Comparison of ENCODE assay signal across 8 mouse cellular contexts in genomic region chr1:36368969-36369645, GRCm38 (mm10). TPM values are rescaled to one million over a fixed set of nuclear protein-coding genes. Genes with fewer than 3 reads are reported as not detected.
A peak's percentile ranks its signal among the peaks of the same experiment; 100 is the strongest.
DNase-seq lines count a peak whose midpoint lies in the region; ATAC-seq and TF ChIP-seq lines count a peak whose summit lies in the region.

TSS of gene Kansl3 (minus strand) at chr1:36369181.

- H3K4me1 ChIP-seq in G1E (ENCODE audit: insufficient read depth, low read depth, low read length): peaks cover 47% of the 10 kb centered on the region
- H3K4me1 ChIP-seq in forebrain, embryonic 16.5 days (replicated peaks; ENCODE audit: control insufficient read depth, insufficient read depth, low read length): peaks cover 12% of the 10 kb centered on the region
- H3K4me1 ChIP-seq in lung, embryonic 15.5 days: peaks cover 21% of the 10 kb centered on the region

- peak within 1 kb of the TSS; percentile 25; the same call in 1 of the 2 replicates for H3K27ac ChIP-seq in forebrain, embryonic 16.5 days (ENCODE audit: low read length)
- H3K27ac ChIP-seq in layer of hippocampus, adult 2 months: peak within 1 kb of the TSS; percentile 84
- peak within 1 kb of the TSS; percentile 71 for H3K27ac ChIP-seq in lung, embryonic 15.5 days

- WGBS in forebrain, embryonic 16.5 days: 4% methylated on average over 61 of the region's 61 CpGs
- WGBS in lung, embryonic 15.5 days: 3% methylated on average over 61 of the region's 61 CpGs

- peaks cover 34% of the 10 kb centered on the region for H3K36me3 ChIP-seq in G1E (replicated peaks)
- peaks cover 3% of the 10 kb centered on the region; the same call in 1 of the 2 replicates for H3K36me3 ChIP-seq in forebrain, embryonic 16.5 days (ENCODE audit: control insufficient read depth, insufficient read depth)
- peaks cover 15% of the 10 kb centered on the region for H3K36me3 ChIP-seq in lung, embryonic 15.5 days

- peaks cover 21% of the 10 kb centered on the region for H3K27me3 ChIP-seq in G1E (ENCODE audit: insufficient read depth, low read length)
- H3K27me3 ChIP-seq in forebrain, embryonic 16.5 days (replicated peaks; ENCODE audit: control insufficient read depth, insufficient read depth, low read length): no peaks in the 10 kb centered on the region
- H3K27me3 ChIP-seq in lung, embryonic 15.5 days: no peaks in the 10 kb centered on the region

- no peaks in the 10 kb centered on the region for H3K9me3 ChIP-seq in G1E (replicated peaks)
- H3K9me3 ChIP-seq in forebrain, embryonic 16.5 days (ENCODE audit: control insufficient read depth, low read length): no peaks in the 10 kb centered on the region
- no peaks in the 10 kb centered on the region for H3K9me3 ChIP-seq in lung, embryonic 15.5 days

- peak within 1 kb of the TSS; percentile 86 for H3K4me2 ChIP-seq in forebrain, embryonic 16.5 days (ENCODE audit: low read length)
- H3K4me2 ChIP-seq in lung, embryonic 15.5 days: peak within 1 kb of the TSS; percentile 67

- no peak for ATAC-seq in G1E (ENCODE audit: extremely low read depth, insufficient number of reproducible peaks, low FRiP score, poor library complexity, severe bottlenecking)
- ATAC-seq in forebrain, embryonic 16.5 days: peak; percentile 89
- ATAC-seq in lung, embryonic 15.5 days (ENCODE audit: borderline replicate concordance, extremely low read depth, low FRiP score, low TSS enrichment): peak; percentile 85

- peak within 1 kb of the TSS; percentile 94 for H3K9ac ChIP-seq in forebrain, embryonic 16.5 days (replicated peaks; ENCODE audit: low read depth, low read length)
- H3K9ac ChIP-seq in lung, embryonic 15.5 days: peak within 1 kb of the TSS; percentile 93

- no peak for TF ChIP-seq CTCF in G1E (IDR thresholded peaks at IDR 0.05; ENCODE audit: low read depth, low read length)
- 0 out of 2 replicates have a peak, but pooled peaks have one; percentile 3 for TF ChIP-seq CTCF in layer of hippocampus, adult 2 months (conservative IDR thresholded peaks at IDR 0.05)

- peak within 1 kb of the TSS; percentile 78 for H3K4me3 ChIP-seq in G1E (ENCODE audit: low read depth, low read length)
- peak within 1 kb of the TSS; percentile 93 for H3K4me3 ChIP-seq in forebrain, embryonic 16.5 days (replicated peaks; ENCODE audit: low read length)
- H3K4me3 ChIP-seq in layer of hippocampus, adult 2 months: peak within 1 kb of the TSS; percentile 90
- H3K4me3 ChIP-seq in lung, embryonic 15.5 days: peak within 1 kb of the TSS; percentile 85

- intact Hi-C loops in heart, postnatal 36 days (cut with DNase I): loop anchor here (1.0 to 10.0 kb wide), 4 partner anchors 102 to 326 kb away; partner anchors contain the start of genes Cnnm3, Cnnm4 and Cox5b

- peak; percentile 99 for DNase-seq in G1E (ENCODE audit: low spot score)
- DNase-seq in cerebellum, adult 18-20 months: peak; percentile 78 to 94
- peak; percentile 94 to 96 for DNase-seq in heart, postnatal 36 days
- DNase-seq in layer of hippocampus, adult 2 months (ENCODE audit: low spot score in 2 of 2): peak; percentile 78 to 94
- DNase-seq in ovary, adult 18-20 months (ENCODE audit: low spot score): peak; percentile 73
- DNase-seq in thymus, postnatal 0 days (ENCODE audit: low spot score): peak; percentile 94

RNA-seq across cellular contexts. Expression of gene Kansl3, which starts in this region (rescaled TPM):
- total RNA-seq in G1E (2014; fragmentation: Nextera tagmentation): 40.9 and 47.3 TPM in 2 replicates
- 43.3 and 48.7 TPM in 2 replicates for total RNA-seq in G1E (2017)
- 35.9 and 50.0 TPM in 2 replicates for polyA plus RNA-seq in G1E (2012)
- polyA plus RNA-seq in forebrain, embryonic 16.5 days (2015; fragmentation: Nextera tagmentation; extraction: Ambion mirVana): 36.1 and 43.0 TPM in 2 replicates
- total RNA-seq in heart, postnatal 36 days (2021): 10 to 100 TPM; 58.7 to 63.6 TPM
- total RNA-seq in layer of hippocampus, adult 2 months (2021): 10 to 100 TPM; 76.1 to 76.8 TPM
- polyA plus RNA-seq in lung, embryonic 15.5 days (2015; fragmentation: Nextera tagmentation; extraction: Ambion mirVana): 37.5 and 40.8 TPM in 2 replicates
- polyA plus RNA-seq in thymus, postnatal 0 days (2015; fragmentation: Nextera tagmentation; extraction: Ambion mirVana): 26.0 and 29.4 TPM in 2 replicates

Comparison
In these comparisons a context has a peak if more than half of its experiments do, and no peak if none do; other contexts are left out.
1. H3K27ac ChIP-seq: peak in every context shown above with its lines; median percentile 84 in layer of hippocampus, adult 2 months; 71 in lung, embryonic 15.5 days; 25 in forebrain, embryonic 16.5 days.